Mouse (Mus musculus): ENCODE measurements at regions not wholly inside any gene's neighbourhood (a gene's known extent, or its start where the extent isn't known, plus 50 kb on each side); places are given as distances from the start of the nearest gene placed in this dataset.
A peak's percentile ranks its signal among the peaks of the same experiment; 100 is the strongest.

- no peak overlapping the region for H3K27ac ChIP-seq (replicated peaks; ENCODE audit: low read depth, low read length)
- no peak for ATAC-seq (ENCODE audit: low FRiP score, low read depth)
- H3K9ac ChIP-seq (ENCODE audit: low read depth, low read length, severe bottlenecking), result no peak overlapping the region
- H3K4me2 ChIP-seq (replicated peaks; ENCODE audit: low read depth, low read length, severe bottlenecking), result no peak overlapping the region
- no peak overlapping the region for H3K4me3 ChIP-seq (replicated peaks; ENCODE audit: low read length)
- WGBS, result 62% methylated on average over 2 of the region's 2 CpGs
- no peaks in the 10 kb centered on the region for H3K27me3 ChIP-seq (ENCODE audit: control insufficient read depth, insufficient read depth, low read length)
- no peaks in the 10 kb centered on the region for H3K9me3 ChIP-seq (ENCODE audit: control insufficient read depth, low read length)
- no peak for DNase-seq (ENCODE audit: low spot score)
- H3K36me3 ChIP-seq (ENCODE audit: control insufficient read depth, insufficient read depth, low read length), result no peaks in the 10 kb centered on the region
- H3K4me1 ChIP-seq (ENCODE audit: control insufficient read depth, insufficient read depth, low read length), result peaks cover 4% of the 10 kb centered on the region; the same call in 1 of the 2 replicates
- TF ChIP-seq POLR2A (IDR thresholded peaks at IDR 0.05; ENCODE audit: borderline replicate concordance, extremely low read depth, insufficient read depth, insufficient read length), result no peak
Measured at GRCm38 (mm10) chr2:45675776-45676175, 558.6 kb upstream of the Zeb2 start.

DNA sequence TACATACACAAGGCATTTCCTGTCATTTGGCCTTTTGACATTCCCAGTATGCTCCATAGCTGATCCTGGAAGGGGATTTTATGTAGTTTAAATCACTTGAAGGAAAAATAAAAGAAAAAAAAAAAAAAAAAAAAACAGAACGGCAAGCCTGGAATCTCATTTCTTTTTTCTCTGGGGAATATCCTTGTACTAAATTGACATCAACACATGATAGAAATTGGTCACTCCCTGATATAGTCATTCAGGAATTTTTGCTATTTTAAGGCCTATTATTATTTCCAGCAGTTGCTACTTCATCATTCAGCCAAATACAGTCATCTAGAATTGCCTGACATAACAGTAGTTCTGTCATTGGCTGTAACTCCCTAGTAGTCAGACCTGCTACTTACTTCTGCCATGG lies 538.8 kb upstream of the Zeb2 start:
- TF ChIP-seq POLR2A (IDR thresholded peaks at IDR 0.05; ENCODE audit: borderline replicate concordance, extremely low read depth, insufficient read depth, insufficient read length), result no peak
- ATAC-seq (ENCODE audit: low FRiP score, low read depth), result no peak
- H3K27ac ChIP-seq (replicated peaks; ENCODE audit: low read depth, low read length), result no peak overlapping the region

GRCm38 (mm10) chr2:45654693-45655092 lies 537.5 kb upstream of the Zeb2 start:
- ATAC-seq (ENCODE audit: low FRiP score, low read depth) (no peak), DNase-seq (ENCODE audit: low spot score) (no peak)
- no peaks in the 10 kb centered on the region for H3K27me3 ChIP-seq (ENCODE audit: control insufficient read depth, insufficient read depth, low read length)
- no peak for TF ChIP-seq POLR2A (IDR thresholded peaks at IDR 0.05; ENCODE audit: borderline replicate concordance, extremely low read depth, insufficient read depth, insufficient read length)
- no peaks in the 10 kb centered on the region for H3K4me1 ChIP-seq (ENCODE audit: control insufficient read depth, insufficient read depth, low read length)
- no peak overlapping the region for H3K4me2 ChIP-seq (replicated peaks; ENCODE audit: low read depth, low read length, severe bottlenecking)
- no peak overlapping the region for H3K4me3 ChIP-seq (replicated peaks; ENCODE audit: low read length)
- peaks cover under 1% of the 10 kb centered on the region; the same call in 1 of the 2 replicates for H3K9me3 ChIP-seq (ENCODE audit: control insufficient read depth, low read length)
- H3K27ac ChIP-seq (replicated peaks; ENCODE audit: low read depth, low read length), result no peak overlapping the region
- no peaks in the 10 kb centered on the region for H3K36me3 ChIP-seq (ENCODE audit: control insufficient read depth, insufficient read depth, low read length)
- H3K9ac ChIP-seq (ENCODE audit: low read depth, low read length, severe bottlenecking), result no peak overlapping the region

More for the DNA sequence above, 538.8 kb upstream of the Zeb2 start:
- Histone ChIP-seq H3K4me1 (ENCODE audit: control insufficient read depth, insufficient read depth, low read length) (no peaks in the 10 kb centered on the region), H3K4me3 (replicated peaks; ENCODE audit: low read length) (no peak overlapping the region), H3K36me3 (ENCODE audit: control insufficient read depth, insufficient read depth, low read length) (no peaks in the 10 kb centered on the region), H3K27me3 (ENCODE audit: control insufficient read depth, insufficient read depth, low read length) (no peaks in the 10 kb centered on the region), H3K9me3 (ENCODE audit: control insufficient read depth, low read length) (peaks cover 4% of the 10 kb centered on the region; the same call in 1 of the 2 replicates), H3K9ac (ENCODE audit: low read depth, low read length, severe bottlenecking) (no peak overlapping the region), H3K4me2 (replicated peaks; ENCODE audit: low read depth, low read length, severe bottlenecking) (no peak overlapping the region)
- peak; percentile 20 for DNase-seq (ENCODE audit: low spot score)
- 57% methylated on average over 1 of the region's 1 CpGs for WGBS

DNA sequence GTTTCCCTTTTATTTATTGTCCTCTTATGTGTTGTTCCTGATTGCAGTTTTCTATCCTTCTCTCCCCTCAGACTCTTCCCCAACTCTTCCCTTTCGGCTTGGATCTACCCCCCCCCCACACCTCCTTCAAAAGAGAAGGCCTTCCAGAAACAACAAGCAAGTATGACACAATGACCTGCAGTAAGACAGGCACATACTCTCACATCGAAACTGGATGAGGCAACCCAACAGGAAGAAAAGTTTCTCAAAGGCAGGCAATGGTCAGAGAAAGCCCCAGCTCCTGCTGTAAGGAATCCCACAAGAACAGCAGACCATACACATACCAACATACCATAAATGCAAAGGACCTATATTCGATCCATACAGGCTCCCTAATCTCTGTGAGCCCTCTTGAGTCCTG lies 535.8 kb upstream of the Zeb2 start:
- 84% methylated on average over 3 of the region's 3 CpGs for WGBS
- Histone ChIP-seq H3K4me2 (replicated peaks; ENCODE audit: low read depth, low read length, severe bottlenecking) (no peak overlapping the region), H3K36me3 (ENCODE audit: control insufficient read depth, insufficient read depth, low read length) (no peaks in the 10 kb centered on the region), H3K4me3 (replicated peaks; ENCODE audit: low read length) (no peak overlapping the region), H3K9me3 (ENCODE audit: control insufficient read depth, low read length) (no peaks in the 10 kb centered on the region), H3K4me1 (ENCODE audit: control insufficient read depth, insufficient read depth, low read length) (no peaks in the 10 kb centered on the region), H3K27ac (replicated peaks; ENCODE audit: low read depth, low read length) (no peak overlapping the region), H3K27me3 (ENCODE audit: control insufficient read depth, insufficient read depth, low read length) (no peaks in the 10 kb centered on the region), H3K9ac (ENCODE audit: low read depth, low read length, severe bottlenecking) (no peak overlapping the region)
- no peak for ATAC-seq (ENCODE audit: low FRiP score, low read depth)
- no peak for TF ChIP-seq POLR2A (IDR thresholded peaks at IDR 0.05; ENCODE audit: borderline replicate concordance, extremely low read depth, insufficient read depth, insufficient read length)
- DNase-seq (ENCODE audit: low spot score), result no peak

DNA sequence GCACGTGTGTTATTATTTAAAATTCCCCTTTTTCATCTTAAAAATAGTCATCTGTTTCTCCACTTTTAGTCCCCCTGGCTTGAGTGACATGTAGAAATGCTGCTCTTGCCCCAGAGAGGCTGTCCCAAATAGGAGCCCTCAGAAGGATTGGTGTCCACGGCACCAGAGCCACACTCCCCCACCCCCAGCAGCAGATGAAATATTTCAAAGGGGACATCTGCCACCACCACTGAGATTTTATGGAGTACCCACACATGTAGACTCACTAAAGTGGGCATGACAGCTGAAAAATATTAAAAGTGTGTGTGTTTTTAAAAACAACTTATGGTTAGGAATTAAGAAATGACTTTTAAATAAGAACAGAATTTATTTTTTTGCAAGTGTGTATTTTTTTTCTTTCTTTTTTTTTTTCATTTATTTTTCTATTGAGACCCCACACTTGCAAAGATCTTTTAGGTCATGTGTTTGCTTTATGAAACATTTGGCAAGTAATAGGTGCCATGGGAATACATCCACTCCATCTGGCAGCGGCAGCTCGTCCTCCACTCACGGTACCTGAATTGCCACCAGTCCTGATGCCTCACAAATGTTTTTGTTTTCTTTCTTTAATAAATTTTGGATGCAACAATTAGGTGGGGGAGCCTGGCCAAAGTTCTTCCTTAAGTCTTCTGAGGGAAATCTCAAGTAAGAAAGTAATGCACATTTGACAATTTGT lies 533.2 kb upstream of the Zeb2 start:
- no peak for ATAC-seq (ENCODE audit: low FRiP score, low read depth)
- DNase-seq (ENCODE audit: low spot score), result no peak
- Histone ChIP-seq H3K4me2 (replicated peaks; ENCODE audit: low read depth, low read length, severe bottlenecking) (no peak overlapping the region), H3K27me3 (ENCODE audit: control insufficient read depth, insufficient read depth, low read length) (no peaks in the 10 kb centered on the region), H3K9me3 (ENCODE audit: control insufficient read depth, low read length) (no peaks in the 10 kb centered on the region), H3K9ac (ENCODE audit: low read depth, low read length, severe bottlenecking) (no peak overlapping the region), H3K36me3 (ENCODE audit: control insufficient read depth, insufficient read depth, low read length) (no peaks in the 10 kb centered on the region), H3K4me1 (ENCODE audit: control insufficient read depth, insufficient read depth, low read length) (no peaks in the 10 kb centered on the region), H3K4me3 (replicated peaks; ENCODE audit: low read length) (no peak overlapping the region), H3K27ac (replicated peaks; ENCODE audit: low read depth, low read length) (no peak overlapping the region)
- 32% methylated on average over 5 of the region's 5 CpGs for WGBS
- no peak for TF ChIP-seq POLR2A (IDR thresholded peaks at IDR 0.05; ENCODE audit: borderline replicate concordance, extremely low read depth, insufficient read depth, insufficient read length)

All from limb, embryonic 14.5 days (tissue).